ENCODE assay signal across 8 mouse cellular contexts in genomic region chr10:41810564-41811455, GRCm38 (mm10). TPM values are rescaled to one million over a fixed set of nuclear protein-coding genes. Genes with fewer than 3 reads are reported as not detected.
DNase-seq lines count a peak whose midpoint lies in the region; ATAC-seq and TF ChIP-seq lines count a peak whose summit lies in the region.

No protein-coding gene starts in this region.

- TF ChIP-seq CTCF in G1E (IDR thresholded peaks at IDR 0.05; ENCODE audit: low read depth, low read length), result no peak
- no peak for TF ChIP-seq CTCF in stomach, postnatal 0 days (IDR thresholded peaks at IDR 0.05; ENCODE audit: low read depth)

- H3K4me2 ChIP-seq in forebrain, embryonic 13.5 days, result peak overlapping the region; percentile 65
- H3K4me2 ChIP-seq in liver, embryonic 15.5 days, result peak overlapping the region; percentile 83
- peak overlapping the region; percentile 81 for H3K4me2 ChIP-seq in stomach, postnatal 0 days (replicated peaks; ENCODE audit: low read depth)

- ATAC-seq in G1E (ENCODE audit: extremely low read depth, insufficient number of reproducible peaks, low FRiP score, poor library complexity, severe bottlenecking), result no peak
- no peak; the same call in 1 of the 2 replicates for ATAC-seq in forebrain, embryonic 13.5 days
- peak; percentile 17; the same call in 1 of the 2 replicates for ATAC-seq in liver, embryonic 15.5 days (ENCODE audit: insufficient read depth)
- ATAC-seq in stomach, postnatal 0 days (ENCODE audit: low FRiP score, low TSS enrichment), result no peak

- peak overlapping the region; percentile 86 for H3K4me3 ChIP-seq in G1E (ENCODE audit: low read depth, low read length)
- peak overlapping the region; percentile 80 for H3K4me3 ChIP-seq in forebrain, embryonic 13.5 days
- H3K4me3 ChIP-seq in liver, embryonic 15.5 days (replicated peaks), result peak overlapping the region; percentile 74
- H3K4me3 ChIP-seq in stomach, postnatal 0 days (ENCODE audit: low read depth, low read length), result peak overlapping the region; percentile 72

- H3K4me1 ChIP-seq in G1E (ENCODE audit: insufficient read depth, low read depth, low read length), result peaks cover 36% of the 10 kb centered on the region
- H3K4me1 ChIP-seq in forebrain, embryonic 13.5 days, result peaks cover 36% of the 10 kb centered on the region
- H3K4me1 ChIP-seq in liver, embryonic 15.5 days (replicated peaks), result peaks cover 61% of the 10 kb centered on the region
- H3K4me1 ChIP-seq in stomach, postnatal 0 days (replicated peaks; ENCODE audit: control insufficient read depth, insufficient read depth), result 0 out of 2 replicates have a peak, but pooled peaks cover 3% of the 10 kb centered on the region

- DNase-seq in kidney, adult 18-20 months, result peak; percentile 22
- DNase-seq in kidney, postnatal 14 days, result no peak
- no peak for DNase-seq in G1E (ENCODE audit: low spot score)
- no peak for DNase-seq in stomach, postnatal 0 days (ENCODE audit: low spot score)
- DNase-seq in urinary bladder, postnatal 25 days (ENCODE audit: low spot score), result no peak
- no peak for DNase-seq in cerebellum, postnatal 14 days

- no peaks in the 10 kb centered on the region for H3K9me3 ChIP-seq in G1E (replicated peaks)
- H3K9me3 ChIP-seq in forebrain, embryonic 13.5 days (replicated peaks), result no peaks in the 10 kb centered on the region
- no peaks in the 10 kb centered on the region for H3K9me3 ChIP-seq in liver, embryonic 15.5 days (replicated peaks)
- H3K9me3 ChIP-seq in stomach, postnatal 0 days (ENCODE audit: control insufficient read depth, low read length), result no peaks in the 10 kb centered on the region

- H3K27ac ChIP-seq in forebrain, embryonic 13.5 days, result peak overlapping the region; percentile 97
- peak overlapping the region; percentile 98 for H3K27ac ChIP-seq in liver, embryonic 15.5 days (replicated peaks)
- H3K27ac ChIP-seq in stomach, postnatal 0 days (replicated peaks), result peak overlapping the region; percentile 98

- peak overlapping the region; percentile 85 for H3K9ac ChIP-seq in forebrain, embryonic 13.5 days
- H3K9ac ChIP-seq in liver, embryonic 15.5 days, result peak overlapping the region; percentile 90
- peak overlapping the region; percentile 78 for H3K9ac ChIP-seq in stomach, postnatal 0 days (ENCODE audit: low read length)

- WGBS in forebrain, embryonic 13.5 days, result under 1% methylated on average over 36 of the region's 36 CpGs
- under 1% methylated on average over 36 of the region's 36 CpGs for WGBS in liver, embryonic 15.5 days (ENCODE audit: insufficient replicate concordance)
- under 1% methylated on average over 36 of the region's 36 CpGs for WGBS in stomach, postnatal 0 days

- no peak for TF ChIP-seq EP300 in stomach, postnatal 0 days (optimal IDR thresholded peaks at IDR 0.05)

- peaks cover 21% of the 10 kb centered on the region for H3K36me3 ChIP-seq in G1E (replicated peaks)
- H3K36me3 ChIP-seq in forebrain, embryonic 13.5 days (ENCODE audit: poor library complexity, severe bottlenecking), result no peaks in the 10 kb centered on the region
- no peaks in the 10 kb centered on the region for H3K36me3 ChIP-seq in liver, embryonic 15.5 days (replicated peaks)
- no peaks in the 10 kb centered on the region; the same call in 1 of the 2 replicates for H3K36me3 ChIP-seq in stomach, postnatal 0 days (ENCODE audit: control insufficient read depth, insufficient read depth, low read length)

- H3K27me3 ChIP-seq in G1E (ENCODE audit: insufficient read depth, low read length), result no peaks in the 10 kb centered on the region
- H3K27me3 ChIP-seq in forebrain, embryonic 13.5 days, result no peaks in the 10 kb centered on the region
- H3K27me3 ChIP-seq in liver, embryonic 15.5 days, result no peaks in the 10 kb centered on the region
- H3K27me3 ChIP-seq in stomach, postnatal 0 days (ENCODE audit: control insufficient read depth, insufficient read depth, low read length), result no peaks in the 10 kb centered on the region

RNA-seq across cellular contexts. Expression of gene Sesn1, which starts 1.1 kb away (rescaled TPM):
- total RNA-seq in G1E (2014; fragmentation: Nextera tagmentation) (27.1 and 30.3 TPM in 2 replicates), G1E (2017) (46.7 and 49.3 TPM in 2 replicates)
- polyA plus RNA-seq in G1E (2012), result 7.2 and 9.1 TPM in 2 replicates
- polyA plus RNA-seq in forebrain, embryonic 13.5 days (2015; fragmentation: Nextera tagmentation; extraction: Ambion mirVana), result 37.9 and 44.2 TPM in 2 replicates
- 19.9 and 20.3 TPM in 2 replicates for polyA plus RNA-seq in liver, embryonic 15.5 days (2015; fragmentation: Nextera tagmentation; extraction: Ambion mirVana)
- 18.2 and 20.1 TPM in 2 replicates for polyA plus RNA-seq in stomach, postnatal 0 days (2015; fragmentation: Nextera tagmentation; extraction: Ambion mirVana)

RNA-seq across cellular contexts. Expression of gene Cep57l1, which starts 1.1 kb away (rescaled TPM):
- total RNA-seq in G1E (2014; fragmentation: Nextera tagmentation) (61.9 and 90.5 TPM in 2 replicates), G1E (2017) (38.4 and 38.7 TPM in 2 replicates)
- polyA plus RNA-seq in G1E (2012), result 2.5 and 2.8 TPM in 2 replicates
- 21.2 and 23.2 TPM in 2 replicates for polyA plus RNA-seq in forebrain, embryonic 13.5 days (2015; fragmentation: Nextera tagmentation; extraction: Ambion mirVana)
- polyA plus RNA-seq in liver, embryonic 15.5 days (2015; fragmentation: Nextera tagmentation; extraction: Ambion mirVana), result 11.0 and 13.3 TPM in 2 replicates
- 5.3 and 6.0 TPM in 2 replicates for polyA plus RNA-seq in stomach, postnatal 0 days (2015; fragmentation: Nextera tagmentation; extraction: Ambion mirVana)
